Mouse (Mus musculus): ENCODE results near the gene D630003M21Rik.

Gene D630003M21Rik

DNA sequence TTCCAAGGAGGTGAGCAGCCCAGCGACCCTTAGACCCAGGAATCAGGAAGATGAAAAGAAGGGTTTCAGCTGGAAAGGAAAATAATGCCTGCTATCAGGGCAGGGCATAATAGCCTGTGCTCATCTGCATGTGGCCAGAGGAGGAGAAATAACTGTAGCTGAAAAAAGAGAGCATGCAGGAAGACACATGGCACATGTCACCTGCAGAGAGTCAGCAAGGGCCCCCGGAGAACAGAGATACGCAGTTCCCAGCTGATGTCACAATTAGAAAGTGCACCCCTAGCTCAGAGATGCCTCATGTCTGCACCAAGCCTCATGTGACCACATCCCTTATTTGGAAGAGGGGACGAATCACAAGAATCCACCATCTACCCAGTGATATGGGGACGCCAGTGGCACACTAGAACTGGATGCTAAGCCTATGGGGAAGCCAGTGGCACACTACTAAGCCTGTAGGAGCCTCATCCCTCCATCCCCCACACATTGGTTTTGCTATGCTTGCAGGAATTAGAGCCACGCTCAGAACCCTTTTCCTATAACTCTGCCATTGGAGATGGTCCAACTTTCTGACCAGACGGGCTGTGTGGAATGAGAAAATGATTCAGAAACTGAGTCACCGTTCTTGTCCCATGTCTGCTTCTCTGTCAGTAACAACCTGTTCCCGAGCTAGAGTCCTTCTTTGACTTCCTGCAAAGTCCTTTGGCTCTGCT, 61.4 kb downstream of the D630003M21Rik start:
- no peak for DNase-seq (ENCODE audit: low read depth, low spot score)

- peak; percentile 82 for DNase-seq (ENCODE audit: low read depth, low spot score)
Observed at GRCm38 (mm10) chr2:158166628-158167027, 62.4 kb downstream of the D630003M21Rik start.

DNA sequence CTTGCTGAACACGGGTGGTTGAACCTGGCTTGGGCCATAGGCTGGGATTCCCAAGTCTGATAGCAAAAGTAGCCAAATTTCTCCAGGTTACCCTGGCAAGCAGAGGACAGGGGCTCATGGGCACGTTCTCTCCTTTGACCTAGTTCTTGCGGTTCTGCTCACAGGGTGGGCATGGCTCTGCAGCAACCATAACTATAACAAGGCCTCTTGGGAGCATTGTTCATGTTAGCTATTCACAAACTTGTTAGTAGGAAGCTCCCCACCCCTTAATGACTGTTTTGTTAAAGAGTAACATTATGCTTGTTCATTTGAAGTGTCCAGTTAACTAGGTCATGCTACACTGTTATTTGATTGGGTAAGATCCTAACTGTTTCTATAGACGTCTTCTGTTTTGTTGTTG, 63.2 kb downstream of the D630003M21Rik start:
- no peak for DNase-seq (ENCODE audit: low read depth, low spot score)

DNA sequence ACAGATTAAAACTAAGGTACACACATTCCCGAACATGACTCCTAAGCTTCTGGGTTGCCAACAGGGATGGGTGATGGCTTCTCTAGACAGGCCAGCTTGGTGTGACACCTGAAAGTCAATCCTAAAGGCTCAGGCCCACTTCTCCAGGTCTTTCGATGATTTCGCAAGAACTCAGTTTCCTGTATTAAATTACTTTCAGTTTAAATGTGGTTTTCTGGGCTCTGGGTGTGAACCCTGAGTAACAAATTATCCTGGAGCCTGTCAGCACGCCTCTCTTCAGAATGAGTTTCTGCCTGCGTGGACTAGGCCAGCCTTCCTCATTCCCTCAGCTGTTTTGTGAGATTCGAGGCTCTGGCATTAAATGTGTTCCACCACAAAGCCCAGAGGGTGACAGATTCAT, 66.0 kb downstream of the D630003M21Rik start:
- DNase-seq (ENCODE audit: low read depth, low spot score), result peak; percentile 35

- peak; percentile 48 for DNase-seq (ENCODE audit: low read depth, low spot score)
Observed at GRCm38 (mm10) chr2:158161761-158162160, 67.3 kb downstream of the D630003M21Rik start.

DNA sequence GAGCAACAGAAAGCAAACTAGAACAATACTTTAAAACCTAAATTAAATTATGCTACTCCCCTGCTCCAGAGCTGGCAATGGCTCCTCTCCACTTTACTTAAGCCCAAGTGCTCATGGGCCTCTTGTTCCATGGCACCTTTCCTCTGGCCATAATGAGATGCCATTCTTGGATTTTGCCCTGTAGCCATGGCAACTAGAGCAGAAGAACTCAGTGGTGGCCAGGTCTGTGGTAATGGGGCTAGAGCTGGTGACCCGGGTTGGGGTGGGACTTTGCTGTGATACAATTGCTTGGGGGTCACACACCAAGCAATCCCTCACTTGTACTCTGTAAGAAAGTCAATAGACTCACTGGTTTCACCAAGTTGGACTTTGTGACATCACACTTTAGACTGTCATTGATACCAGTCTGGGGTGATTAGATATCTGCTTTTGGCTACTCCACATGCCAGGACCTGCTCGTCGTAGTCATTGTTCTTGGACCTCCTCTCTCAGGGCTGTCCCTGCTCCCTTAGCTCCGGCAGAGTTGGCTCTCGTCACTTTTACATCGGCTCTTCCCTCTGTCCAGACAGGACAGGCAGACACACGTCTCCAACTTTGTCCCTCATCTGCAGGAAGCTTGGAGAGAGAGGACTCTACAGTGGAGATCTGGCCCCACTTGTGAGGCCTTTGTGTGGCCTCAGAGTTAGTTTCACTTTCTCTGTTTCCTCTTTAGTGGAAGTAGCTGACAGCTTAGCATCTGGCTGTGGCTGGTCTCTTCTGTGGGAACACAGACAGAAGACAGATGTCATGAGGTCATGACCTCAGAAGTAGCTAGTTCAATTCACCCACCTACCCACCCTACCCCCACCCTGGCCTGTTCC, 69.4 kb downstream of the D630003M21Rik start:
- peak; percentile 66 for DNase-seq (ENCODE audit: low read depth, low spot score)

- no peak for DNase-seq (ENCODE audit: low read depth, low spot score)
Observed at GRCm38 (mm10) chr2:158157654-158158053, 71.4 kb downstream of the D630003M21Rik start.

DNA sequence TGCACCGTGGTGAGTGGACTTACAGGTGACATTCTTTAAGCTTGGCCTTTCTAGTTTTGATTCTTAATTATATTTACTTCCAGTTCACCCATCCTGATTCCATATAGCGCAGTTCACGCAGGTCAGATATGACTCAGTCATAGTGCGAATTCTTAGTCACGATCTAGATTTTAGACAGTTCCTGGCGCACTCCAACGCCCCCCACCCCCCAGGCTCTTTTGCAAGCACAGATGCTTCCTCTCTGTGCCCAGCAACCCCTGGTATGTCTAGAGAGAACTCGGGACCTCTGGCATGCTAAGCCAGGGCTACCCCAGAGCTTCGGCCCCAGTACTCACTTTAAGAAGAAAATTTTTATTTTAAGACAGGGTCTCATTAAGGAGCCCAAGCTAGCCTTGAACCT, 72.5 kb downstream of the D630003M21Rik start:
- DNase-seq (ENCODE audit: low read depth, low spot score), result no peak

DNA sequence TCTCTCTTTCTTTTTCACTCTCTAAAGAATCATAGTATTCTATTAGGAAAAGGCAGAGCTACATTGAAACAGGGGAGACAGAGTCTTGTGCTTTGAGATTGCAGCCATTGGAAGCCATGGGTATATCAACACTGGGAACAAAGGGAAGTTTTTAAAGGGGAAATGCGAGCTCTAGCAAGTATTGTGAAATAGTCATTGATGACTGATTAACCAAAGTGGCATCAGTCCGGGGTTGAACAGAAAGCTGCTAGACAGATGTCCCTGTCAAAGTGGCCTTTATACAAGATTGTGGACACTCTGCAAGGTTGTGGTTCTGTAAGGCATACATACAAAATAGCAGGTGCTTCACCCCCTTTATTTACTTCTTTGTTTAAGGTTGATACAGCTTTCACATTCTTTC, 73.4 kb downstream of the D630003M21Rik start:
- DNase-seq (ENCODE audit: low read depth, low spot score), result no peak

- no peak for DNase-seq (ENCODE audit: low read depth, low spot score)
Observed at GRCm38 (mm10) chr2:158155101-158155500, 73.9 kb downstream of the D630003M21Rik start.

DNA sequence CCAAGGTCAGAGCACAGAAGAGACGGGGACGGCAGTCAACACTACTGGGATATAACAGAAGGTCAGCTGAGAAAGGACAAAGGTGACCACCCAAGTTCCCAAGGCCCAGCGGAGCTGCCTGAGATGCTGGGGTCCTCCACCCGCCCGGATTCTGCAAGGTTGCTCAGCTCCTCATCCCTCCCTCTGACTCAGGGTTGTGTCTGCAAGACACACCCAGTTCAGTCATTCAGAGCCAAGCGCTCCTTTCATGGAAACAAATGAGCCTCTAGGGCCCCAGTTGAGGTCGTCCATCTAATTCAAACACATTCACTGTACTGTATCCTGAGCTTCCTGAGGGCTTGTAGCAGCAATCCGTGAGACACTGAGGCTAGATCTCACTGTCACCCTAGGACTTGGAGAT, 74.4 kb downstream of the D630003M21Rik start:
- DNase-seq (ENCODE audit: low read depth, low spot score), result no peak

- peak; percentile 72 for DNase-seq (ENCODE audit: low read depth, low spot score)
Observed at GRCm38 (mm10) chr2:158153728-158154343, 75.2 kb downstream of the D630003M21Rik start.

- no peak for DNase-seq (ENCODE audit: low read depth, low spot score)
Observed at GRCm38 (mm10) chr2:158152685-158153309, 76.2 kb downstream of the D630003M21Rik start.

- DNase-seq (ENCODE audit: low read depth, low spot score), result no peak
Observed at GRCm38 (mm10) chr2:158151077-158151476, 77.9 kb downstream of the D630003M21Rik start.

DNA sequence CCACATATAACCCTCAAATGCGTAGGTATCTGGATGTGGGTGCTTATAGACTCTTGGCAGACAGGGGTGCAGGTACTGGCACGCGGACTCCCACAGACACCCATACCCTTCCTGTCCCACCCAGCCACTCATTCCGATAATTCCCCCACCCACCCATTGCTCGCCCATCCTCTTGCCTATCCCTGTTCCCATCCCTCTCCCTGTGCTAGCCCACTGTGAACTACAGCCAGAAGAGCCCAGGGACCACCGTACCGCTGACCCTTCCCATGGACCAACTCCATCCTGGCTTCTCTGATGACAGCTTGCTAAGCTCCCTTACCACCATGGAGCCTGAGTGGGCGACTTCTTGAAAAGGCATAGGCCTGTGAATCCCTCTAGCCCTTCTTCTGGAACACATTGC, 82.1 kb downstream of the D630003M21Rik start:
- DNase-seq (ENCODE audit: low read depth, low spot score), result no peak

DNA sequence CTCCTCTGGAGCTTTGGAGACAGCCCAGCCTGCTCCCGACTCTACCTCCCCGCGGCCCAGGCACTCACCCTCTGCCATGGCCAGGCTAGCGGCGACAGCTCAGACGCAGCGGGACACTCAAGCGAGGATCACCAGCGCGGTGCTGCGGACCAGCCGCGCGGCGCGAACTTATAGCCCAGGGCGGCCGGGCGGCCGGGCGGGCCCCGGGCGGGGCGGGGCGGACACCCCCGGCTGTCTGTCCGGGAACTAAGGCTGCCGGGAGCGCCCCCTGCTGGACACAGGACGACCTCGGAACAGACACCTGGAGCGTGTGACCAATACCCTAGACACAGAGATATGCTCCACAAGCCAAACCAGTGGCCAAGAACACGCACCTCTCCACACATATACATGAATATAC, 82.8 kb downstream of the D630003M21Rik start, which contains the start of gene Tgm2:
Gene Tgm2 (minus strand): TSS at position 214 of the 400 bp plus-strand sequence.
- DNase-seq (ENCODE audit: low read depth, low spot score), result peak; percentile 91

DNA sequence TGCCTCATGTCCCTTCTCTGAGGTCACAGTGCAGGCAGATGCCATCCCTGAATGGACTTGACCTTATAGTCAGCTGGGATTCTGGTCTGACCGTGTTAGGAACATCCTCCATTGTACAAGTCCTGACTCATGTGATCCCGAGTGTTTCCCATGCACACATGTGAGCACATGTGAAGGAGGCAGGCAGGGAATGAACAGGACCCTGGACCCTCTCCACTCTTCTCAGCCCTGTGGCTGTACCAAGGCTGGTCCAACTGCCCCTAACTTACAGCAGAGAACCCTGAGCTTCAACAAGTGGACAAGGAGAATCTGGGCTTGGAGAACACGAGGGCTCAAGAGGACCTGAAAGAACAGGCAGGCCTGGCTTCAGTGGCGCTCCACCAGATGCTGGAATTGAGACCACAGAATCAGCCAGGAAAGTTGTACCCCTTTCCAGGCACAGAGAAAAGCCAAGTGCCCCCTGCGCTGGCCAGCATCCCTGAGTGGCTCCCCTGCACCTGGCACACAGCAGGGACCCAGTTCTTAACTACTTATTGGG, 83.4 kb downstream of the D630003M21Rik start:
- no peak for DNase-seq (ENCODE audit: low read depth, low spot score)

GRCm38 (mm10) chr2:158144750-158145527, 84.1 kb downstream of the D630003M21Rik start:
- DNase-seq (ENCODE audit: low read depth, low spot score), result no peak

GRCm38 (mm10) chr2:158144263-158144662, 84.8 kb downstream of the D630003M21Rik start:
- DNase-seq (ENCODE audit: low read depth, low spot score), result no peak

GRCm38 (mm10) chr2:158143816-158144215, 85.2 kb downstream of the D630003M21Rik start:
- DNase-seq (ENCODE audit: low read depth, low spot score), result no peak

GRCm38 (mm10) chr2:158142981-158143380, 86.0 kb downstream of the D630003M21Rik start:
- DNase-seq (ENCODE audit: low read depth, low spot score), result no peak
